8 mouse cellular contexts compared by ENCODE assay signal in genomic region chr2:70824838-70825370, GRCm38 (mm10). TPM values are rescaled to one million over a fixed set of nuclear protein-coding genes. Genes with fewer than 3 reads are reported as not detected.
DNase-seq lines count a peak whose midpoint lies in the region; ATAC-seq and TF ChIP-seq lines count a peak whose summit lies in the region.

No protein-coding gene starts in this region.

- peak; percentile 69 for DNase-seq in 3T3-L1 (ENCODE audit: low read depth, low spot score)
- DNase-seq in adrenal gland, adult 18-20 months (ENCODE audit: low spot score in 2 of 2): peak; percentile 62 to 71
- peak; percentile 71 for DNase-seq in heart, adult 9 months (ENCODE audit: low spot score in 2 of 2)
- peak; percentile 85 for DNase-seq in kidney, postnatal 14 days

- 0 out of 2 replicates have a peak, but pooled peaks have one; percentile 14 for TF ChIP-seq POLR2A in testis, adult 2 months (IDR thresholded peaks at IDR 0.05; ENCODE audit: control insufficient read depth, low read depth, low read length)

- TF ChIP-seq CTCF in testis, adult 2 months (IDR thresholded peaks at IDR 0.05; ENCODE audit: control insufficient read depth, insufficient read depth, insufficient replicate concordance, low read depth, low read length): no peak

- no peaks in the 10 kb centered on the region for H3K27me3 ChIP-seq in embryonic facial prominence, embryonic 12.5 days
- no peaks in the 10 kb centered on the region for H3K27me3 ChIP-seq in liver, embryonic 16.5 days (ENCODE audit: control insufficient read depth, insufficient read depth, low read depth, low read length)
- no peaks in the 10 kb centered on the region for H3K27me3 ChIP-seq in neural tube, embryonic 12.5 days (replicated peaks)
- H3K27me3 ChIP-seq in testis, adult 2 months (ENCODE audit: control insufficient read depth, insufficient read depth, low read length): no peaks in the 10 kb centered on the region

- peak; percentile 79 for ATAC-seq in embryonic facial prominence, embryonic 12.5 days (ENCODE audit: insufficient number of reproducible peaks, insufficient read depth, low FRiP score, low TSS enrichment)
- peak; percentile 25 for ATAC-seq in liver, embryonic 16.5 days (ENCODE audit: low read depth)
- ATAC-seq in neural tube, embryonic 12.5 days (ENCODE audit: low FRiP score, low read depth): peak; percentile 82

- WGBS in embryonic facial prominence, embryonic 12.5 days: under 1% methylated on average over 46 of the region's 59 CpGs
- under 1% methylated on average over 49 of the region's 59 CpGs for WGBS in liver, embryonic 16.5 days (ENCODE audit: insufficient replicate concordance)
- under 1% methylated on average over 59 of the region's 59 CpGs for WGBS in neural tube, embryonic 12.5 days

- H3K9ac ChIP-seq in embryonic facial prominence, embryonic 12.5 days: peak overlapping the region; percentile 97
- H3K9ac ChIP-seq in liver, embryonic 16.5 days (ENCODE audit: low read depth, low read length): peak overlapping the region; percentile 99
- H3K9ac ChIP-seq in neural tube, embryonic 12.5 days: peak overlapping the region; percentile 90

- H3K27ac ChIP-seq in embryonic facial prominence, embryonic 12.5 days: peak overlapping the region; percentile 100
- peak overlapping the region; percentile 100 for H3K27ac ChIP-seq in liver, embryonic 16.5 days (ENCODE audit: low read length)
- H3K27ac ChIP-seq in neural tube, embryonic 12.5 days: peak overlapping the region; percentile 99
- H3K27ac ChIP-seq in testis, adult 2 months (ENCODE audit: control insufficient read depth, insufficient read depth, low read depth, low read length): peak overlapping the region; percentile 96

- no peaks in the 10 kb centered on the region for H3K9me3 ChIP-seq in embryonic facial prominence, embryonic 12.5 days
- no peaks in the 10 kb centered on the region for H3K9me3 ChIP-seq in liver, embryonic 16.5 days (replicated peaks; ENCODE audit: control insufficient read depth, low read length)
- H3K9me3 ChIP-seq in neural tube, embryonic 12.5 days: no peaks in the 10 kb centered on the region

- peak overlapping the region; percentile 58 for H3K4me2 ChIP-seq in embryonic facial prominence, embryonic 12.5 days (replicated peaks)
- peak overlapping the region; percentile 68 for H3K4me2 ChIP-seq in liver, embryonic 16.5 days (ENCODE audit: low read depth, low read length)
- peak overlapping the region; percentile 66 for H3K4me2 ChIP-seq in neural tube, embryonic 12.5 days (replicated peaks)

- H3K4me1 ChIP-seq in embryonic facial prominence, embryonic 12.5 days: peaks cover 8% of the 10 kb centered on the region
- H3K4me1 ChIP-seq in liver, embryonic 16.5 days (ENCODE audit: control insufficient read depth, low read depth, low read length): peaks cover 36% of the 10 kb centered on the region
- H3K4me1 ChIP-seq in neural tube, embryonic 12.5 days: peaks cover 8% of the 10 kb centered on the region
- H3K4me1 ChIP-seq in testis, adult 2 months (ENCODE audit: control insufficient read depth, insufficient read depth, low read length): no peaks in the 10 kb centered on the region; the same call in 1 of the 2 replicates

- H3K4me3 ChIP-seq in embryonic facial prominence, embryonic 12.5 days: peak overlapping the region; percentile 82
- peak overlapping the region; percentile 96 for H3K4me3 ChIP-seq in liver, embryonic 16.5 days (ENCODE audit: low read depth, low read length)
- H3K4me3 ChIP-seq in neural tube, embryonic 12.5 days: peak overlapping the region; percentile 82
- H3K4me3 ChIP-seq in testis, adult 2 months (ENCODE audit: control insufficient read depth, low read depth, low read length): peak overlapping the region; percentile 94

- H3K36me3 ChIP-seq in embryonic facial prominence, embryonic 12.5 days: no peaks in the 10 kb centered on the region
- H3K36me3 ChIP-seq in liver, embryonic 16.5 days (ENCODE audit: control insufficient read depth, insufficient read depth): no peaks in the 10 kb centered on the region
- H3K36me3 ChIP-seq in neural tube, embryonic 12.5 days: no peaks in the 10 kb centered on the region
- H3K36me3 ChIP-seq in testis, adult 2 months (ENCODE audit: control insufficient read depth, insufficient read depth, low read length): no peaks in the 10 kb centered on the region

RNA-seq across cellular contexts. Expression of gene Tlk1, which starts 0.6 kb away (rescaled TPM):
- total RNA-seq in adrenal gland, adult 18-20 months (2021): 10 to 100 TPM; 37.6 to 52.5 TPM
- polyA plus RNA-seq in embryonic facial prominence, embryonic 12.5 days (2016; fragmentation: Nextera tagmentation; extraction: Ambion mirVana): 40.2 and 47.7 TPM in 2 replicates
- 16.5 and 17.9 TPM in 2 replicates for polyA plus RNA-seq in liver, embryonic 16.5 days (2015; fragmentation: Nextera tagmentation; extraction: Ambion mirVana)
- 36.1 and 36.3 TPM in 2 replicates for polyA plus RNA-seq in neural tube, embryonic 12.5 days (2016; fragmentation: Nextera tagmentation; extraction: Ambion mirVana)
- polyA plus RNA-seq in testis, adult 2 months (2012; rRNA removed): 5.8 and 7.3 TPM in 2 replicates

Comparison
In these comparisons a context has a peak if more than half of its experiments do, and no peak if none do; other contexts are left out.
1. Peak in every context shown above with its lines: DNase-seq, ATAC-seq, H3K4me3 ChIP-seq and H3K27ac ChIP-seq.
2. ATAC-seq: peak in every context shown above with its lines; median percentile 82 in neural tube, embryonic 12.5 days; 79 in embryonic facial prominence, embryonic 12.5 days; 25 in liver, embryonic 16.5 days.